Mouse (Mus musculus): ENCODE data around the gene Osbp2.

Osbp2 gene

GRCm38 (mm10) chr11:3823378-3823777, 40.3 kb downstream of the Osbp2 start:
- DNase-seq (ENCODE audit: low spot score), result no peak

GRCm38 (mm10) chr11:3817986-3818758, 45.5 kb downstream of the Osbp2 start:
- DNase-seq (ENCODE audit: low spot score), result no peak

GRCm38 (mm10) chr11:3815951-3816350, 47.8 kb downstream of the Osbp2 start:
- no peak for DNase-seq (ENCODE audit: low spot score)

- DNase-seq (ENCODE audit: low spot score), result no peak
Measured at GRCm38 (mm10) chr11:3813340-3813739, 50.4 kb downstream of the Osbp2 start.

GRCm38 (mm10) chr11:3808162-3808561, 55.5 kb downstream of the Osbp2 start:
- DNase-seq (ENCODE audit: low spot score), result no peak

GRCm38 (mm10) chr11:3805362-3805761, 58.3 kb downstream of the Osbp2 start:
- DNase-seq (ENCODE audit: low spot score), result no peak

GRCm38 (mm10) chr11:3804639-3805038, 59.1 kb downstream of the Osbp2 start:
- no peak for DNase-seq (ENCODE audit: low spot score)

GRCm38 (mm10) chr11:3802057-3802456, 61.6 kb downstream of the Osbp2 start:
- DNase-seq (ENCODE audit: low spot score), result no peak

- no peak for DNase-seq (ENCODE audit: low spot score)
Measured at GRCm38 (mm10) chr11:3797631-3798215, 66.0 kb downstream of the Osbp2 start.

GRCm38 (mm10) chr11:3790736-3791135, 73.0 kb downstream of the Osbp2 start:
- no peak for DNase-seq (ENCODE audit: low spot score)

GRCm38 (mm10) chr11:3789919-3790318, 73.8 kb downstream of the Osbp2 start:
- no peak for DNase-seq (ENCODE audit: low spot score)

GRCm38 (mm10) chr11:3786564-3786963, 77.1 kb downstream of the Osbp2 start:
- peak; percentile 52 for DNase-seq (ENCODE audit: low spot score)

GRCm38 (mm10) chr11:3775263-3775644, 88.4 kb downstream of the Osbp2 start:
- no peak for DNase-seq (ENCODE audit: low spot score)

GRCm38 (mm10) chr11:3774463-3775262, 89.0 kb downstream of the Osbp2 start:
- DNase-seq (ENCODE audit: low spot score), result no peak

- no peak for DNase-seq (ENCODE audit: low spot score)
Measured at GRCm38 (mm10) chr11:3773782-3774462, 89.8 kb downstream of the Osbp2 start.

- DNase-seq (ENCODE audit: low spot score), result no peak
Measured at GRCm38 (mm10) chr11:3773136-3773535, 90.6 kb downstream of the Osbp2 start.

GRCm38 (mm10) chr11:3771348-3771747, 92.4 kb downstream of the Osbp2 start:
- no peak for DNase-seq (ENCODE audit: low spot score)

GRCm38 (mm10) chr11:3767830-3768229, 95.9 kb downstream of the Osbp2 start:
- DNase-seq (ENCODE audit: low spot score), result no peak

GRCm38 (mm10) chr11:3766964-3767363, 96.7 kb downstream of the Osbp2 start:
- DNase-seq (ENCODE audit: low spot score), result no peak

GRCm38 (mm10) chr11:3764352-3764751, 99.4 kb downstream of the Osbp2 start:
- no peak for DNase-seq (ENCODE audit: low spot score)

- DNase-seq (ENCODE audit: low spot score), result no peak
Measured at GRCm38 (mm10) chr11:3761775-3762501, 101.8 kb downstream of the Osbp2 start.

GRCm38 (mm10) chr11:3761339-3761738, 102.4 kb downstream of the Osbp2 start:
- no peak for DNase-seq (ENCODE audit: low spot score)
